Mouse (Mus musculus): ENCODE measurements around the gene Pfdn2. TPM values are rescaled to one million over a fixed set of nuclear protein-coding genes. Genes with fewer than 3 reads are reported as not detected.
A peak's percentile ranks its signal among the peaks of the same experiment; 100 is the strongest.

The Pfdn2 gene
- total RNA-seq, 2 experiments from 2014 or later: 93.9 to 107 TPM

GRCm38 (mm10) chr1:171346095-171346450 lies 603 bp downstream of the Pfdn2 start:
- intact Hi-C loops (cut with DNase I): no loop called here
- no peak for DNase-seq (ENCODE audit: extremely low spot score in 1 of 2, low spot score in 2 of 2)

- intact Hi-C loops (cut with DNase I): no loop called here
- DNase-seq (ENCODE audit: extremely low spot score in 1 of 2, low spot score in 2 of 2): no peak
Observed at GRCm38 (mm10) chr1:171348665-171349064, 3.2 kb downstream of the Pfdn2 start.

- no peak for DNase-seq (ENCODE audit: extremely low spot score in 1 of 2, low spot score in 2 of 2)
- intact Hi-C loops (cut with DNase I): no loop called here
Observed at GRCm38 (mm10) chr1:171349210-171349609, 3.7 kb downstream of the Pfdn2 start.

- intact Hi-C loops (cut with DNase I): loop anchor here (5.0 kb wide), 1 partner anchor 34 kb away; no protein-coding TSS in a partner anchor
- no peak for DNase-seq (ENCODE audit: extremely low spot score in 1 of 2, low spot score in 2 of 2)
Observed at GRCm38 (mm10) chr1:171355812-171356340, 10.4 kb downstream of the Pfdn2 start.

GRCm38 (mm10) chr1:171356814-171357213 lies 11.3 kb downstream of the Pfdn2 start:
- intact Hi-C loops (cut with DNase I): loop anchor here (5.0 kb wide), 1 partner anchor 35 kb away; no protein-coding TSS in a partner anchor
- DNase-seq (ENCODE audit: extremely low spot score in 1 of 2, low spot score in 2 of 2): no peak

- intact Hi-C loops (cut with DNase I): loop anchor here (5.0 kb wide), 1 partner anchor 36 kb away; no protein-coding TSS in a partner anchor
- DNase-seq (ENCODE audit: extremely low spot score in 1 of 2, low spot score in 2 of 2): no peak
Observed at GRCm38 (mm10) chr1:171358421-171358820, 13.0 kb downstream of the Pfdn2 start.

GRCm38 (mm10) chr1:171360253-171360652 lies 14.8 kb downstream of the Pfdn2 start:
- DNase-seq (ENCODE audit: extremely low spot score in 1 of 2, low spot score in 2 of 2): peak in 1 of 2 experiments; percentile 72
- intact Hi-C loops (cut with DNase I): loop anchor here (5.0 to 10.0 kb wide), 3 partner anchors 52 to 205 kb away; partner anchors contain the start of gene Usf1

- intact Hi-C loops (cut with DNase I): loop anchor here (1.0 to 10.0 kb wide), 4 partner anchors 52 to 204 kb away; partner anchors contain the start of gene Usf1
Observed at GRCm38 (mm10) chr1:171360656-171361055, 15.2 kb downstream of the Pfdn2 start, which contains the start of gene Klhdc9. Gene Klhdc9, minus strand, starts transcription at chr1:171360798.

GRCm38 (mm10) chr1:171361106-171362103 lies 15.9 kb downstream of the Pfdn2 start:
- DNase-seq (ENCODE audit: extremely low spot score in 1 of 2, low spot score in 2 of 2): peak; percentile 68 to 78
- intact Hi-C loops (cut with DNase I): loop anchor here (1.0 to 10.0 kb wide), 4 partner anchors 51 to 203 kb away; partner anchors contain the start of gene Usf1

More at GRCm38 (mm10) chr1:171360656-171361055, 15.2 kb downstream of the Pfdn2 start, which contains the start of gene Klhdc9:
- peak; percentile 96 for DNase-seq (ENCODE audit: extremely low spot score in 1 of 2, low spot score in 2 of 2)

GRCm38 (mm10) chr1:171365934-171366333 lies 20.5 kb downstream of the Pfdn2 start:
- DNase-seq (ENCODE audit: extremely low spot score in 1 of 2, low spot score in 2 of 2): no peak
- intact Hi-C loops (cut with DNase I): loop anchor here (10.0 kb wide), 1 partner anchor 199 kb away; no protein-coding TSS in a partner anchor

- DNase-seq (ENCODE audit: extremely low spot score in 1 of 2, low spot score in 2 of 2): no peak
- intact Hi-C loops (cut with DNase I): loop anchor here (10.0 kb wide), 1 partner anchor 195 kb away; no protein-coding TSS in a partner anchor
Observed at GRCm38 (mm10) chr1:171369845-171370556, 24.5 kb downstream of the Pfdn2 start, which contains the start of gene Nectin4. Gene Nectin4, plus strand, starts transcription at chr1:171370099.

- no peak for DNase-seq (ENCODE audit: extremely low spot score in 1 of 2, low spot score in 2 of 2)
- intact Hi-C loops (cut with DNase I): no loop called here
Observed at GRCm38 (mm10) chr1:171372880-171373279, 27.4 kb downstream of the Pfdn2 start.

- intact Hi-C loops (cut with DNase I): no loop called here
- DNase-seq (ENCODE audit: extremely low spot score in 1 of 2, low spot score in 2 of 2): no peak
Observed at GRCm38 (mm10) chr1:171373946-171374345, 28.5 kb downstream of the Pfdn2 start.

GRCm38 (mm10) chr1:171375646-171376097 lies 30.2 kb downstream of the Pfdn2 start:
- intact Hi-C loops (cut with DNase I): no loop called here
- no peak for DNase-seq (ENCODE audit: extremely low spot score in 1 of 2, low spot score in 2 of 2)

GRCm38 (mm10) chr1:171378298-171378697 lies 32.8 kb downstream of the Pfdn2 start:
- DNase-seq (ENCODE audit: extremely low spot score in 1 of 2, low spot score in 2 of 2): no peak
- intact Hi-C loops (cut with DNase I): no loop called here

- intact Hi-C loops (cut with DNase I): no loop called here
- DNase-seq (ENCODE audit: extremely low spot score in 1 of 2, low spot score in 2 of 2): peak; percentile 78 to 89
Observed at GRCm38 (mm10) chr1:171379935-171380599, 34.6 kb downstream of the Pfdn2 start.

GRCm38 (mm10) chr1:171382096-171382620 lies 36.7 kb downstream of the Pfdn2 start:
- intact Hi-C loops (cut with DNase I): no loop called here
- no peak for DNase-seq (ENCODE audit: extremely low spot score in 1 of 2, low spot score in 2 of 2)

- no peak for DNase-seq (ENCODE audit: extremely low spot score in 1 of 2, low spot score in 2 of 2)
- intact Hi-C loops (cut with DNase I): no loop called here
Observed at GRCm38 (mm10) chr1:171384361-171384760, 38.9 kb downstream of the Pfdn2 start.
